Mouse (Mus musculus): ENCODE data around the gene Ecm1. TPM values are rescaled to one million over a fixed set of nuclear protein-coding genes. Genes with fewer than 3 reads are reported as not detected.

Gene Ecm1
- polyA plus RNA-seq, 1 experiment from 2014 or later = 110 TPM

Small RNAs within 50 kb of the gene (microRNA-seq; reads per million reads assigned to microRNA genes)
- gene Mir7014 = not detected

Other genes starting within 250 kb of the Ecm1 start
- 15.6 and 16.7 TPM in 2 replicates for gene Ctsk, start 240.3 kb downstream of the Ecm1 start, polyA plus RNA-seq (2015; fragmentation: Nextera tagmentation; extraction: Ambion mirVana)
- 28.9 and 32.4 TPM in 2 replicates for gene Ctss, start 212.8 kb downstream of the Ecm1 start, polyA plus RNA-seq (2015; fragmentation: Nextera tagmentation; extraction: Ambion mirVana)
- not detected in 2 replicates for gene Hormad1, start 179.9 kb downstream of the Ecm1 start, polyA plus RNA-seq (2015; fragmentation: Nextera tagmentation; extraction: Ambion mirVana)
- gene Golph3l, start 150.6 kb downstream of the Ecm1 start, polyA plus RNA-seq (2015; fragmentation: Nextera tagmentation; extraction: Ambion mirVana) = 37.4 and 39.5 TPM in 2 replicates
- 70.3 and 73.0 TPM in 2 replicates for gene Ensa, start 114.6 kb downstream of the Ecm1 start, polyA plus RNA-seq (2015; fragmentation: Nextera tagmentation; extraction: Ambion mirVana)
- gene Mcl1, start 80.8 kb downstream of the Ecm1 start, polyA plus RNA-seq (2015; fragmentation: Nextera tagmentation; extraction: Ambion mirVana) = 16.5 and 20.5 TPM in 2 replicates
- 13.3 and 20.5 TPM in 2 replicates for gene Adamtsl4, start 51.7 kb downstream of the Ecm1 start, polyA plus RNA-seq (2015; fragmentation: Nextera tagmentation; extraction: Ambion mirVana)
- gene Tars2, start 20.6 kb upstream of the Ecm1 start, polyA plus RNA-seq (2015; fragmentation: Nextera tagmentation; extraction: Ambion mirVana) = 48.1 and 52.1 TPM in 2 replicates
- 18.8 and 20.3 TPM in 2 replicates for gene Rprd2, start 79.3 kb upstream of the Ecm1 start, polyA plus RNA-seq (2015; fragmentation: Nextera tagmentation; extraction: Ambion mirVana)
- 41.1 and 44.8 TPM in 2 replicates for gene Prpf3, start 116.3 kb upstream of the Ecm1 start, polyA plus RNA-seq (2015; fragmentation: Nextera tagmentation; extraction: Ambion mirVana)
- 290 and 321 TPM in 2 replicates for gene Mrps21, start 131.9 kb upstream of the Ecm1 start, polyA plus RNA-seq (2015; fragmentation: Nextera tagmentation; extraction: Ambion mirVana)
- 3.8 and 5.2 TPM in 2 replicates for gene Ciart, start 142.7 kb upstream of the Ecm1 start, polyA plus RNA-seq (2015; fragmentation: Nextera tagmentation; extraction: Ambion mirVana)
- gene BC028528, start 152.4 kb upstream of the Ecm1 start, polyA plus RNA-seq (2015; fragmentation: Nextera tagmentation; extraction: Ambion mirVana) = 28.8 and 30.0 TPM in 2 replicates
- 33.9 and 34.6 TPM in 2 replicates for gene Aph1a, start 154.4 kb upstream of the Ecm1 start, polyA plus RNA-seq (2015; fragmentation: Nextera tagmentation; extraction: Ambion mirVana)
- 2.4 and 2.9 TPM in 2 replicates for gene Car14, start 165.1 kb upstream of the Ecm1 start, polyA plus RNA-seq (2015; fragmentation: Nextera tagmentation; extraction: Ambion mirVana)
- gene Anp32e, start 189.7 kb upstream of the Ecm1 start, polyA plus RNA-seq (2015; fragmentation: Nextera tagmentation; extraction: Ambion mirVana) = 156 and 167 TPM in 2 replicates

All from stomach, embryonic 16.5 days (tissue).